Mouse (Mus musculus) lung, embryonic 15.5 days (tissue): ENCODE measurements around the gene Gm21983. TPM values are rescaled to one million over a fixed set of nuclear protein-coding genes. Genes with fewer than 3 reads are reported as not detected.

Experiments used
- ATAC-seq: fragments of 200-750 bp; cut with Nextera tagmentation; 2 replicates; pipeline ENCODE4 v1.8.0; 2017; ENCODE audit warnings: moderate number of reproducible peaks, borderline replicate concordance; ENCODE audit not compliant: low FRiP score, low TSS enrichment; ENCODE audit errors: extremely low read depth
- H3K27ac ChIP-seq: fragments of 300-500 bp; sonication (generic); 2 replicates; pipeline ENCODE4 v1.5.1; 2015; ENCODE audit warnings: moderate library complexity, mild to moderate bottlenecking, inconsistent platforms
- H3K27me3 ChIP-seq: fragments of 300-500 bp; sonication (generic); 2 replicates; pipeline ENCODE4 v1.6.1; 2015; ENCODE audit warnings: inconsistent platforms
- H3K36me3 ChIP-seq: fragments of 300-500 bp; sonication (generic); 2 replicates; pipeline ENCODE4 v1.6.1; 2015; ENCODE audit warnings: inconsistent platforms
- H3K4me1 ChIP-seq: fragments of 300-500 bp; sonication (generic); 2 replicates; pipeline ENCODE4 v1.6.1; 2015; ENCODE audit warnings: inconsistent platforms
- H3K4me2 ChIP-seq: fragments of 300-500 bp; sonication (generic); 2 replicates; pipeline ENCODE4 v1.6.1; 2015; ENCODE audit warnings: inconsistent platforms, mild to moderate bottlenecking, moderate library complexity
- H3K4me3 ChIP-seq: fragments of 300-500 bp; sonication (generic); 2 replicates; pipeline ENCODE4 v1.5.1; 2015; ENCODE audit warnings: mild to moderate bottlenecking, inconsistent platforms
- H3K9ac ChIP-seq: fragments of 300-500 bp; sonication (generic); 2 replicates; pipeline ENCODE4 v1.6.1; 2015; ENCODE audit warnings: inconsistent platforms
- H3K9me3 ChIP-seq: fragments of 300-500 bp; sonication (generic); 2 replicates; pipeline ENCODE4 v1.6.1; 2016; ENCODE audit warnings: inconsistent platforms
- WGBS: fragments of 180-500 bp; shearing (Covaris S2); methylation state at CpG from one replicate; pipeline ENCODE4 v1.1.7; 2015; 5-methylcytosine and 5-hydroxymethylcytosine counted together
- polyA plus RNA-seq: library from polyadenylated mRNA; unstranded; fragments of >200 nt; fragmentation: Nextera tagmentation; extraction: Ambion mirVana; gene quantifications from 2 replicates; pipeline ENCODE4 v1.2.1, GENCODE M21; 2015

Gm21983 gene
- polyA plus RNA-seq, 1 experiment from 2014 or later = 3.5 TPM

- no peak overlapping the region for H3K4me2 ChIP-seq
- H3K27ac ChIP-seq = no peak overlapping the region
- no peaks in the 10 kb centered on the region for H3K27me3 ChIP-seq
- peaks cover 17% of the 10 kb centered on the region for H3K4me1 ChIP-seq
- H3K9ac ChIP-seq = no peak overlapping the region
- no peaks in the 10 kb centered on the region for H3K9me3 ChIP-seq
- no peak overlapping the region for H3K4me3 ChIP-seq
- peaks cover 30% of the 10 kb centered on the region for H3K36me3 ChIP-seq
- 72% methylated on average over 13 of the region's 13 CpGs for WGBS
- ATAC-seq = no peak
Observed at GRCm38 (mm10) chr7:27156005-27156404, 24.9 kb downstream of the Gm21983 start.

GRCm38 (mm10) chr7:27153205-27153764, 27.6 kb downstream of the Gm21983 start, which contains the start of gene Cyp2t4:
Cyp2t4 (plus strand) TSS chr7:27153714.
- peaks cover 12% of the 10 kb centered on the region for H3K36me3 ChIP-seq
- H3K4me2 ChIP-seq = no peak within 1 kb of the TSS
- no peaks in the 10 kb centered on the region for H3K27me3 ChIP-seq
- no peak within 1 kb of the TSS for H3K4me3 ChIP-seq
- ATAC-seq = peak; percentile 82
- no peak within 1 kb of the TSS for H3K9ac ChIP-seq
- peaks cover 6% of the 10 kb centered on the region; the same call in 1 of the 2 replicates for H3K4me1 ChIP-seq
- peak within 1 kb of the TSS; percentile 76 for H3K27ac ChIP-seq
- WGBS = 42% methylated on average over 10 of the region's 10 CpGs
- H3K9me3 ChIP-seq = no peaks in the 10 kb centered on the region

GRCm38 (mm10) chr7:27136410-27136996, 44.4 kb downstream of the Gm21983 start:
- Histone ChIP-seq H3K27me3 (no peaks in the 10 kb centered on the region), H3K4me3 (no peak overlapping the region), H3K36me3 (no peaks in the 10 kb centered on the region), H3K27ac (no peak overlapping the region), H3K9me3 (no peaks in the 10 kb centered on the region), H3K4me2 (no peak overlapping the region), H3K4me1 (peaks cover 9% of the 10 kb centered on the region), H3K9ac (no peak overlapping the region)
- ATAC-seq = no peak
- 35% methylated on average over 8 of the region's 8 CpGs for WGBS

- H3K4me1 ChIP-seq = peaks cover 9% of the 10 kb centered on the region
- no peak overlapping the region for H3K4me2 ChIP-seq
- no peaks in the 10 kb centered on the region for H3K9me3 ChIP-seq
- WGBS = 80% methylated on average over 4 of the region's 4 CpGs
- H3K36me3 ChIP-seq = no peaks in the 10 kb centered on the region
- no peak overlapping the region for H3K9ac ChIP-seq
- no peak for ATAC-seq
- no peaks in the 10 kb centered on the region for H3K27me3 ChIP-seq
- no peak overlapping the region for H3K4me3 ChIP-seq
- no peak overlapping the region for H3K27ac ChIP-seq
Observed at GRCm38 (mm10) chr7:27133757-27134156, 47.1 kb downstream of the Gm21983 start.

- H3K4me1 ChIP-seq = peaks cover 9% of the 10 kb centered on the region
- H3K36me3 ChIP-seq = no peaks in the 10 kb centered on the region
- no peak overlapping the region for H3K4me3 ChIP-seq
- H3K9me3 ChIP-seq = no peaks in the 10 kb centered on the region
- H3K27ac ChIP-seq = no peak overlapping the region
- H3K27me3 ChIP-seq = no peaks in the 10 kb centered on the region
- WGBS = 28% methylated on average over 12 of the region's 12 CpGs
- H3K9ac ChIP-seq = no peak overlapping the region
- no peak overlapping the region for H3K4me2 ChIP-seq
- ATAC-seq = no peak
Observed at GRCm38 (mm10) chr7:27133156-27133555, 47.7 kb downstream of the Gm21983 start.

- no peak overlapping the region for H3K9ac ChIP-seq
- peaks cover 9% of the 10 kb centered on the region for H3K4me1 ChIP-seq
- H3K9me3 ChIP-seq = no peaks in the 10 kb centered on the region
- no peak overlapping the region for H3K4me3 ChIP-seq
- no peaks in the 10 kb centered on the region for H3K27me3 ChIP-seq
- H3K27ac ChIP-seq = no peak overlapping the region
- H3K4me2 ChIP-seq = 0 out of 2 replicates have a peak overlapping the region, but pooled peaks have one; percentile 20
- WGBS = 13% methylated on average over 10 of the region's 10 CpGs
- ATAC-seq = no peak
- no peaks in the 10 kb centered on the region for H3K36me3 ChIP-seq
Observed at GRCm38 (mm10) chr7:27132588-27132987, 48.3 kb downstream of the Gm21983 start.

GRCm38 (mm10) chr7:27131387-27131786, 49.5 kb downstream of the Gm21983 start:
- H3K4me3 ChIP-seq = no peak overlapping the region
- H3K36me3 ChIP-seq = no peaks in the 10 kb centered on the region
- H3K4me1 ChIP-seq = peaks cover 9% of the 10 kb centered on the region
- no peaks in the 10 kb centered on the region for H3K27me3 ChIP-seq
- H3K9ac ChIP-seq = no peak overlapping the region
- WGBS = 49% methylated on average over 2 of the region's 2 CpGs
- ATAC-seq = no peak
- H3K4me2 ChIP-seq = no peak overlapping the region
- no peak overlapping the region for H3K27ac ChIP-seq
- no peaks in the 10 kb centered on the region for H3K9me3 ChIP-seq

- 84% methylated on average over 22 of the region's 22 CpGs for WGBS
- Histone ChIP-seq H3K4me3 (no peak overlapping the region), H3K27me3 (no peaks in the 10 kb centered on the region), H3K4me1 (peaks cover 9% of the 10 kb centered on the region), H3K9me3 (no peaks in the 10 kb centered on the region), H3K4me2 (no peak overlapping the region), H3K27ac (no peak overlapping the region), H3K9ac (no peak overlapping the region), H3K36me3 (no peaks in the 10 kb centered on the region)
- no peak for ATAC-seq
Observed at GRCm38 (mm10) chr7:27130521-27131370, 50.1 kb downstream of the Gm21983 start.

- H3K9me3 ChIP-seq = no peaks in the 10 kb centered on the region
- no peaks in the 10 kb centered on the region for H3K27me3 ChIP-seq
- H3K9ac ChIP-seq = no peak overlapping the region
- H3K27ac ChIP-seq = no peak overlapping the region
- H3K36me3 ChIP-seq = no peaks in the 10 kb centered on the region
- H3K4me3 ChIP-seq = no peak overlapping the region
- H3K4me1 ChIP-seq = peaks cover 9% of the 10 kb centered on the region
- ATAC-seq = no peak
- H3K4me2 ChIP-seq = no peak overlapping the region
- 81% methylated on average over 12 of the region's 12 CpGs for WGBS
Observed at GRCm38 (mm10) chr7:27129811-27130210, 51.1 kb downstream of the Gm21983 start.

GRCm38 (mm10) chr7:27128946-27129345, 51.9 kb downstream of the Gm21983 start:
- Histone ChIP-seq H3K27ac (no peak overlapping the region), H3K4me3 (no peak overlapping the region), H3K27me3 (no peaks in the 10 kb centered on the region), H3K9me3 (no peaks in the 10 kb centered on the region), H3K36me3 (no peaks in the 10 kb centered on the region), H3K4me1 (peaks cover 9% of the 10 kb centered on the region), H3K4me2 (no peak overlapping the region), H3K9ac (no peak overlapping the region)
- 56% methylated on average over 13 of the region's 13 CpGs for WGBS
- ATAC-seq = no peak

GRCm38 (mm10) chr7:27128162-27128561, 52.7 kb downstream of the Gm21983 start:
- H3K4me2 ChIP-seq = no peak overlapping the region
- peaks cover 8% of the 10 kb centered on the region for H3K4me1 ChIP-seq
- 43% methylated on average over 3 of the region's 3 CpGs for WGBS
- H3K9me3 ChIP-seq = no peaks in the 10 kb centered on the region
- no peak overlapping the region for H3K4me3 ChIP-seq
- peak; percentile 43; the same call in 1 of the 2 replicates for ATAC-seq
- H3K9ac ChIP-seq = no peak overlapping the region
- H3K27me3 ChIP-seq = no peaks in the 10 kb centered on the region
- no peaks in the 10 kb centered on the region for H3K36me3 ChIP-seq
- no peak overlapping the region for H3K27ac ChIP-seq

- Histone ChIP-seq H3K4me1 (no peaks in the 10 kb centered on the region), H3K4me3 (no peak overlapping the region), H3K9me3 (no peaks in the 10 kb centered on the region), H3K36me3 (no peaks in the 10 kb centered on the region), H3K4me2 (no peak overlapping the region), H3K27ac (no peak overlapping the region), H3K27me3 (no peaks in the 10 kb centered on the region), H3K9ac (no peak overlapping the region)
- no peak for ATAC-seq
- WGBS = 86% methylated on average over 4 of the region's 4 CpGs
Observed at GRCm38 (mm10) chr7:27124969-27125368, 55.9 kb downstream of the Gm21983 start.
